Mouse (Mus musculus) kidney, adult 2 months (tissue): ENCODE measurements around the gene Mrpl20.

Experiments used
- CTCF ChIP-seq: fragments of 200-500 bp; conservative IDR thresholded peaks from 2 replicates; pipeline ENCODE4 v1.5.1; 2011; ENCODE audit warnings: low read depth, mild to moderate bottlenecking, control low read depth, low read length, moderate library complexity, mixed read lengths; ENCODE audit not compliant: insufficient read depth, insufficient read length
- POLR2A ChIP-seq: fragments of 200-500 bp; IDR thresholded peaks from one replicate; pipeline ENCODE4 v1.6.1; 2011; ENCODE audit warnings: low read depth, low read length, control low read depth

- TF ChIP-seq CTCF (no peak), POLR2A (no peak)
Measured at GRCm38 (mm10) chr4:155788300-155788699, 14.4 kb upstream of the Mrpl20 start.
